21 mouse cellular contexts compared by ENCODE assay signal in genomic region chr5:139556116-139556678, GRCm38 (mm10). TPM values are rescaled to one million over a fixed set of nuclear protein-coding genes. Genes with fewer than 3 reads are reported as not detected.
"Had no signal": no experiment of that assay in that cellular context is flagged by ENCODE, and none has a peak within 500 bp of the region (broad histone marks: within the 10 kb centered on the region; RNA-seq: fewer than 3 reads in every experiment).

No protein-coding gene starts in this region.

- H3K36me3 ChIP-seq: limb, embryonic 15.5 days; liver, embryonic 12.5 days; midbrain, embryonic 12.5 days; neural tube, embryonic 13.5 days; stomach, embryonic 15.5 days had no signal

- H3K9ac ChIP-seq: limb, embryonic 15.5 days; liver, embryonic 12.5 days; lung, embryonic 14.5 days; midbrain, embryonic 12.5 days; neural tube, embryonic 13.5 days; stomach, embryonic 15.5 days had no signal

- H3K4me3 ChIP-seq: limb, embryonic 15.5 days; liver, embryonic 12.5 days; megakaryocyte, embryonic 14.5 days; midbrain, embryonic 12.5 days; neural tube, embryonic 13.5 days; stomach, embryonic 15.5 days had no signal

- H3K9me3 ChIP-seq: limb, embryonic 15.5 days; liver, embryonic 12.5 days; midbrain, embryonic 12.5 days; neural tube, embryonic 13.5 days; stomach, embryonic 15.5 days had no signal

- ATAC-seq: hindbrain, postnatal 0 days; intestine, embryonic 16.5 days; liver, embryonic 12.5 days had no signal

- H3K27ac ChIP-seq: hindbrain, postnatal 0 days; limb, embryonic 15.5 days; liver, embryonic 12.5 days; stomach, embryonic 15.5 days had no signal

- H3K4me2 ChIP-seq: limb, embryonic 15.5 days; liver, embryonic 12.5 days; lung, embryonic 14.5 days; midbrain, embryonic 12.5 days; neural tube, embryonic 13.5 days; stomach, embryonic 15.5 days had no signal

- DNase-seq: kidney, postnatal 14 days; left cerebral cortex, postnatal 4 days; lung, embryonic 14.5 days; lung, postnatal 10 days; lung, postnatal 4 days; right cerebral cortex, postnatal 14 days; thymus, postnatal 36 days had no signal

RNA-seq across cellular contexts. Expression of gene Uncx, which starts 12.9 kb away (rescaled TPM):
- total RNA-seq: layer of hippocampus, adult 8-10 months; monocyte, adult 5-6 weeks had no signal
- polyA plus RNA-seq: intestine, embryonic 16.5 days; large intestine, adult 2 months; liver, embryonic 12.5 days; liver, embryonic 16.5 days; lung, embryonic 14.5 days; spleen, adult 2 months; testis, adult 2 months had no signal
